Mouse (Mus musculus): ENCODE data around the gene Arsa.
A peak's percentile ranks its signal among the peaks of the same experiment; 100 is the strongest.

The Arsa gene

GRCm38 (mm10) chr15:89496131-89496530 is 18.9 kb upstream of the Arsa start:
- no peak for DNase-seq (ENCODE audit: extremely low read depth, low read depth)

GRCm38 (mm10) chr15:89494970-89495369 is 17.7 kb upstream of the Arsa start:
- DNase-seq (ENCODE audit: extremely low read depth, low read depth): no peak

- no peak for DNase-seq (ENCODE audit: extremely low read depth, low read depth)
These were observed 11.4 kb upstream of the Arsa start for GRCm38 (mm10) chr15:89488611-89489117.

GRCm38 (mm10) chr15:89488182-89488581 is 11.0 kb upstream of the Arsa start:
- DNase-seq (ENCODE audit: extremely low read depth, low read depth): no peak

- no peak for DNase-seq (ENCODE audit: extremely low read depth, low read depth)
These were observed 3.4 kb upstream of the Arsa start for GRCm38 (mm10) chr15:89480584-89480983.

- DNase-seq (ENCODE audit: extremely low read depth, low read depth): no peak
These were observed 1.4 kb upstream of the Arsa start for GRCm38 (mm10) chr15:89478622-89479021.

- no peak for DNase-seq (ENCODE audit: extremely low read depth, low read depth)
These were observed 581 bp upstream of the Arsa start for GRCm38 (mm10) chr15:89477806-89478205.

- peak; percentile 82 for DNase-seq (ENCODE audit: extremely low read depth, low read depth)
These were observed 780 bp downstream of the Arsa start for GRCm38 (mm10) chr15:89476475-89476815.

- DNase-seq (ENCODE audit: extremely low read depth, low read depth): peak; percentile 82
These were observed 1.4 kb downstream of the Arsa start for GRCm38 (mm10) chr15:89475611-89476474.

GRCm38 (mm10) chr15:89475293-89475600 is 2.0 kb downstream of the Arsa start:
- no peak for DNase-seq (ENCODE audit: extremely low read depth, low read depth)

- no peak for DNase-seq (ENCODE audit: extremely low read depth, low read depth)
These were observed 2.5 kb downstream of the Arsa start for GRCm38 (mm10) chr15:89474596-89475292.

- no peak for DNase-seq (ENCODE audit: extremely low read depth, low read depth)
These were observed 3.3 kb downstream of the Arsa start for GRCm38 (mm10) chr15:89473921-89474320.

- DNase-seq (ENCODE audit: extremely low read depth, low read depth): no peak
These were observed 3.9 kb downstream of the Arsa start for GRCm38 (mm10) chr15:89473370-89473769.

- no peak for DNase-seq (ENCODE audit: extremely low read depth, low read depth)
These were observed 5.7 kb downstream of the Arsa start for GRCm38 (mm10) chr15:89471476-89471875.

GRCm38 (mm10) chr15:89468577-89468976 is 8.6 kb downstream of the Arsa start:
- no peak for DNase-seq (ENCODE audit: extremely low read depth, low read depth)

GRCm38 (mm10) chr15:89465052-89465451 is 12.2 kb downstream of the Arsa start:
- no peak for DNase-seq (ENCODE audit: extremely low read depth, low read depth)

- DNase-seq (ENCODE audit: extremely low read depth, low read depth): no peak
These were observed 13.6 kb downstream of the Arsa start for GRCm38 (mm10) chr15:89463334-89464235.

GRCm38 (mm10) chr15:89462176-89462575 is 15.0 kb downstream of the Arsa start:
- DNase-seq (ENCODE audit: extremely low read depth, low read depth): no peak

- DNase-seq (ENCODE audit: extremely low read depth, low read depth): no peak
These were observed 15.9 kb downstream of the Arsa start for GRCm38 (mm10) chr15:89461321-89461720.

GRCm38 (mm10) chr15:89460298-89460697 is 16.9 kb downstream of the Arsa start:
- DNase-seq (ENCODE audit: extremely low read depth, low read depth): no peak

GRCm38 (mm10) chr15:89459821-89460220 is 17.4 kb downstream of the Arsa start:
- no peak for DNase-seq (ENCODE audit: extremely low read depth, low read depth)

- DNase-seq (ENCODE audit: extremely low read depth, low read depth): no peak
These were observed 18.3 kb downstream of the Arsa start for GRCm38 (mm10) chr15:89458942-89459341.

Measured in MEL-GATA-1-ER (cell line).